Mouse (Mus musculus) stomach, embryonic 16.5 days (tissue): Measurements from ENCODE around the gene Aloxe3. TPM values are rescaled to one million over a fixed set of nuclear protein-coding genes. Genes with fewer than 3 reads are reported as not detected.

Experiments used
- ATAC-seq: fragments of 200-750 bp; cut with Nextera tagmentation; 2 replicates; pipeline ENCODE4 v1.8.0; 2017; ENCODE audit warnings: moderate number of reproducible peaks, moderate TSS enrichment; ENCODE audit not compliant: insufficient read depth, low FRiP score
- H3K27ac ChIP-seq: fragments of 300-500 bp; sonication (generic); 2 replicates; pipeline ENCODE4 v1.5.1; 2014; ENCODE audit warnings: low read length
- H3K27me3 ChIP-seq: fragments of 300-500 bp; sonication (generic); 2 replicates; pipeline ENCODE4 v1.6.1; 2014; ENCODE audit warnings: low read length, control low read depth, mixed read lengths; ENCODE audit not compliant: control insufficient read depth, insufficient read depth
- H3K36me3 ChIP-seq: fragments of 300-500 bp; sonication (generic); 2 replicates; pipeline ENCODE4 v1.6.1; 2014; ENCODE audit warnings: low read length; ENCODE audit not compliant: control insufficient read depth, insufficient read depth
- H3K4me1 ChIP-seq: fragments of 300-500 bp; sonication (generic); 2 replicates; pipeline ENCODE4 v1.6.1; 2014; ENCODE audit warnings: low read length, control low read depth, mixed read lengths; ENCODE audit not compliant: control insufficient read depth, insufficient read depth
- H3K4me2 ChIP-seq: fragments of 300-500 bp; sonication (generic); 2 replicates; pipeline ENCODE4 v1.6.1; 2014; ENCODE audit warnings: low read depth, low read length, mixed read lengths
- H3K4me3 ChIP-seq: fragments of 300-500 bp; sonication (generic); replicated peaks from 2 replicates; pipeline ENCODE4 v1.5.1; 2014; ENCODE audit warnings: mild to moderate bottlenecking, low read length
- H3K9ac ChIP-seq: fragments of 300-500 bp; sonication (generic); 2 replicates; pipeline ENCODE4 v1.6.1; 2014; ENCODE audit warnings: low read length
- H3K9me3 ChIP-seq: fragments of 300-500 bp; sonication (generic); replicated peaks from 2 replicates; pipeline ENCODE4 v1.6.1; 2016; ENCODE audit warnings: low read length, control low read depth; ENCODE audit not compliant: control insufficient read depth
- WGBS: fragments of 180-500 bp; shearing (Covaris S2); extraction: QIAGEN DNeasy Blood & Tissue Kit; methylation state at CpG from one replicate; pipeline ENCODE4 v1.1.7; 2014; 5-methylcytosine and 5-hydroxymethylcytosine counted together
- polyA plus RNA-seq: library from polyadenylated mRNA; unstranded; fragments of >200 nt; fragmentation: Nextera tagmentation; extraction: Ambion mirVana; gene quantifications from 2 replicates; pipeline ENCODE4 v1.2.1, GENCODE M21; 2015

Aloxe3 gene
- polyA plus RNA-seq, 1 experiment from 2014 or later, result 2.0 TPM

DNA sequence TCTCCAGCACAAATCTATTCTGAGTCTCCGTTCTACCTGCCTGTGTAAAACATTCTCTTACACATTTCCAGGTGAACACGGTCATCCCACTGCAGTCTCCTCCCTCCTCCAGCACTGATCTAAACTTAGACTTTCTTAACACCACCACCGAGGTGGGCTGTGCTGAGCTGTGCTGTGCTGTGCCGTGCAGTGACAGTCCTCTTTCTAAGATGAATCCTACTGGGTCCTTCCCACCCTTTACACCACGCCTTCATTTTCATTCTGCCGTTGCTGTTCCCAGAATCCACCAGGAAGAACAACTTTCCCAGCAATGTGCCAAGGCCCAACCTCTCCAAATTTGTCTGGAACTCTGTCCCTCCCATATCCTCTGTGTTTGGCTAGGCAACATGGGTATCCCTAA, 39.3 kb upstream of the Aloxe3 start:
- Histone ChIP-seq H3K4me1 (peaks cover 27% of the 10 kb centered on the region), H3K36me3 (no peaks in the 10 kb centered on the region), H3K4me3 (no peak overlapping the region), H3K27ac (peak overlapping the region; percentile 95), H3K9ac (no peak overlapping the region), H3K27me3 (no peaks in the 10 kb centered on the region), H3K4me2 (no peak overlapping the region), H3K9me3 (no peaks in the 10 kb centered on the region)
- no peak for ATAC-seq
- WGBS, result 52% methylated on average over 6 of the region's 6 CpGs

DNA sequence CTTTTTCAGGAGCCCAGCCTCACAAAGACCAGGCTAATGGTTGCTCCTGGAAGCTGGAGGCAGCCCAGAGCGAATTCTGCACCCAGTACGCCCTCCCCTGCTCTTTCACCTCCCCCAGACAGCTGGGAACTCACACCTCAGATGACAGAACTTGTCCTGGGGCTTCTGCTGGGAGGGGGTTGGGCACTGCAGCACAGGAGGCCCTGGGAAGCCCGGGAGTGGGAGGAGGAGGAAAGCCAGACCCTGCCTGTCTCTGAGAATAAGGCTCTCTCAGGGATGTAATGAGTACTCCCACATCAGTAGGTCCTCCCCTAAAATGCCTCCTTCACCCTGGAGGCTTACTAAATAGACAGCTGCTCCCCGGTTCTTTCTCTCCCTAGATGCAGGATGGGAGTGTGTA, 38.6 kb upstream of the Aloxe3 start:
- H3K27me3 ChIP-seq, result no peaks in the 10 kb centered on the region
- H3K36me3 ChIP-seq, result no peaks in the 10 kb centered on the region
- 27% methylated on average over 4 of the region's 4 CpGs for WGBS
- peak overlapping the region; percentile 27; the same call in 1 of the 2 replicates for H3K9ac ChIP-seq
- no peaks in the 10 kb centered on the region for H3K9me3 ChIP-seq
- H3K4me2 ChIP-seq, result no peak overlapping the region
- H3K4me1 ChIP-seq, result peaks cover 27% of the 10 kb centered on the region
- H3K4me3 ChIP-seq, result no peak overlapping the region
- peak overlapping the region; percentile 95 for H3K27ac ChIP-seq
- peak; percentile 55; the same call in 1 of the 2 replicates for ATAC-seq

- H3K27ac ChIP-seq, result peak overlapping the region; percentile 95
- H3K9ac ChIP-seq, result no peak overlapping the region
Observed at GRCm38 (mm10) chr11:69087597-69087996, 38.1 kb upstream of the Aloxe3 start.

GRCm38 (mm10) chr11:69088103-69088855, 37.4 kb upstream of the Aloxe3 start, which contains the start of gene Vamp2:
Gene Vamp2, plus strand, starts transcription at chr11:69088490.
- under 1% methylated on average over 61 of the region's 67 CpGs for WGBS
- H3K4me3 ChIP-seq, result peak within 1 kb of the TSS; percentile 73
- H3K9ac ChIP-seq, result peak within 1 kb of the TSS; percentile 97
- peaks cover 4% of the 10 kb centered on the region; the same call in 1 of the 2 replicates for H3K36me3 ChIP-seq
- peaks cover 30% of the 10 kb centered on the region for H3K4me1 ChIP-seq
- H3K9me3 ChIP-seq, result no peaks in the 10 kb centered on the region
- H3K4me2 ChIP-seq, result peak within 1 kb of the TSS; percentile 87
- peak within 1 kb of the TSS; percentile 95 for H3K27ac ChIP-seq
- no peaks in the 10 kb centered on the region for H3K27me3 ChIP-seq
- peak; percentile 80; the same call in 1 of the 2 replicates for ATAC-seq

More at GRCm38 (mm10) chr11:69087597-69087996, 38.1 kb upstream of the Aloxe3 start:
- Histone ChIP-seq H3K4me3 (no peak overlapping the region), H3K4me1 (peaks cover 27% of the 10 kb centered on the region), H3K4me2 (no peak overlapping the region; the same call in 1 of the 2 replicates), H3K9me3 (no peaks in the 10 kb centered on the region), H3K36me3 (peaks cover 2% of the 10 kb centered on the region; the same call in 1 of the 2 replicates), H3K27me3 (no peaks in the 10 kb centered on the region)
- WGBS, result 61% methylated on average over 2 of the region's 2 CpGs
- no peak for ATAC-seq

- H3K4me3 ChIP-seq, result peak overlapping the region; percentile 73
- H3K4me2 ChIP-seq, result peak overlapping the region; percentile 87
- peak overlapping the region; percentile 97 for H3K9ac ChIP-seq
- peak overlapping the region; percentile 95 for H3K27ac ChIP-seq
- H3K27me3 ChIP-seq, result no peaks in the 10 kb centered on the region
- 9% methylated on average over 25 of the region's 25 CpGs for WGBS
- peaks cover 4% of the 10 kb centered on the region; the same call in 1 of the 2 replicates for H3K36me3 ChIP-seq
- peak; percentile 15; the same call in 1 of the 2 replicates for ATAC-seq
- peaks cover 30% of the 10 kb centered on the region for H3K4me1 ChIP-seq
- H3K9me3 ChIP-seq, result no peaks in the 10 kb centered on the region
Observed at GRCm38 (mm10) chr11:69088856-69089615, 36.7 kb upstream of the Aloxe3 start.

DNA sequence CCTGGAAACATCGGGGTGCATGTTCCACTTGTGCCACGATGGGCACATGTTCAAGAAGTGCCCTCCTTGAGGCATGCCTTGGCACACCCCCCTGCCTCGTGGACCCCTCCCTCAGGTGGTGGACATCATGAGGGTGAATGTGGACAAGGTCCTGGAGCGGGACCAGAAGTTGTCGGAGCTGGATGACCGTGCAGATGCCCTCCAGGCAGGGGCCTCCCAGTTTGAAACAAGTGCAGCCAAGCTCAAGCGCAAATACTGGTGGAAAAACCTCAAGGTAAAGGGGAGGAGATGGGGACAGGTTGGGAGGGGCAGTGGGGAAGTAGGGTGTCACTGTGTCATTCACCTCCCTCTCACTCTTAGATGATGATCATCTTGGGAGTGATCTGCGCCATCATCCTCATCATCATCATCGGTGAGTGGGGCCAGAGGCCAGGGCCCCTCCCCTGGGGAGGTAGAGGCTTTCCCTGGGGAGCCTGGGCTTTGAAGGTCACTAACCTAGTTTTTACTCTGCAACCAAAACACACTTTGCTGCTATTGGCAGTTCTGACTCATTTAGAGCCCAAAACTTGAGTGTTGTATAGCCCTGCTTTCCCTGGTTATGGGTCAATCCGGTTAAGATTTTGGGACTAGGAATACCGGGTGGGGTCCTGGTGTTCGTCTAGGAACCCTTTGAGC, 35.9 kb upstream of the Aloxe3 start:
- WGBS, result 85% methylated on average over 12 of the region's 12 CpGs

DNA sequence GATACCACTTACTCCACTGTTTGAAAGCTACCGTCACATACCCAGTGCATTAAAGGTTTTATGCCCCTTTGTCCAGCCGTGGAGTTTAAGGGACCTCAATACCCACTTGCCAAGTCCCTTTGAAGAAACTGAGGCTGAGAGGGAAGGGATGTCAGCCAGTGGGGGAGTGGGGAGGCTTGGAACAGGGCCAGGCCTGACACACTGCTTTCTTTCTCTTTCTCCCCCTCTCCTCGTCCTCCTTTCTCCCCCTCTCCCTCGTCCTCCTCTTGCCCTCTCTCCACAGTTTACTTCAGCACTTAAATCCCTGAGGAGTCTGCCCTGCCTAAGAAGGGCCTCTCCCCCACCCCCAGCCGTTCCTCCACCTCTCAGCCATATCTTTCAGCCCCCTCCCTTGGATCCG, 35.3 kb upstream of the Aloxe3 start:
- Histone ChIP-seq H3K27me3 (no peaks in the 10 kb centered on the region), H3K36me3 (peaks cover 4% of the 10 kb centered on the region; the same call in 1 of the 2 replicates), H3K9me3 (no peaks in the 10 kb centered on the region), H3K27ac (0 out of 2 replicates have a peak overlapping the region, but pooled peaks have one; percentile 2), H3K9ac (peak overlapping the region; percentile 97; the same call in 1 of the 2 replicates), H3K4me1 (peaks cover 34% of the 10 kb centered on the region), H3K4me2 (peak overlapping the region; percentile 87), H3K4me3 (peak overlapping the region; percentile 73; the same call in 1 of the 2 replicates)
- no peak for ATAC-seq
- 53% methylated on average over 6 of the region's 6 CpGs for WGBS

More for the DNA sequence above, 35.9 kb upstream of the Aloxe3 start:
- ATAC-seq, result no peak
- peak overlapping the region; percentile 95; the same call in 1 of the 2 replicates for H3K27ac ChIP-seq
- no peaks in the 10 kb centered on the region for H3K27me3 ChIP-seq
- H3K4me1 ChIP-seq, result peaks cover 34% of the 10 kb centered on the region
- H3K36me3 ChIP-seq, result peaks cover 4% of the 10 kb centered on the region; the same call in 1 of the 2 replicates
- H3K4me3 ChIP-seq, result peak overlapping the region; percentile 73
- H3K9me3 ChIP-seq, result no peaks in the 10 kb centered on the region
- H3K9ac ChIP-seq, result peak overlapping the region; percentile 97
- peak overlapping the region; percentile 87 for H3K4me2 ChIP-seq

DNA sequence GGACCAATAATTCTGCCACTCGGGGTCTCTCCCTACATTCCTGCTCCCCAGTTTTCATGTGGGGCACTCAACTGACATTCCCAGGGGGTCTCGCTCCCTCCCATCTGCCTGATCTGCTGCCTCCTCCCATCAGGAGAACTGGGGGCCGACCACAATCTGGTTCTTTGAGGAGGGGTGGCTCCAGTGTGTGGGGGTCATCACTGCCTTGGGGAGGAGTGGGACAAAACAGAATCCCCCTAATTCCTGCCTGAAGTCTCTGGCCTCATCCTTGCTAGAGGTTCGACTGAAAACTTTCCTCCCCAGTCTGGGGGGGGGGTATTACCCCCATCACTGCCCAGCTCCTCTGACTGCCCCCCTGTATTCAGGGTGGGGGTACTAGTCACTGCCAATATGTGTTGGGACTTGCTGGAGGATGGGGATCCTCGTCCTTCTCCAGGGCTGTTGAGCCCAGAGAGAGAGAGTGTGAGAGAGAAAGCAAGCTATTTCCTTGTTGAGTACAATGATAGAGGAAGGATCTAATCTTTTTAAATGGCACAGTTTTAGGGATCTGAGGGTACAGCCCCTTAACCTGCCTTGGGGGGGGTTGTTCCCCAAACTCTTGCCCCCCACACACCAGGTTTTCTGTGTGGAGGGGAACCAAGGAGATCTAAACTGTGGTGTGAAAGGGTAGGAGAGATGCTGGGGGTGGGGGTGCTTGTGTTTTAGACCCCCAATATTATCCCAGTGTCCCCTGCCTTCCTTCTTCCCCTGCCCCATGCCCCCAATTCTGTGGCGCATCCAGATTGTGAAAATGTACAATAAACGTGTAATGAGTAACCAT, 33.9 kb upstream of the Aloxe3 start:
- H3K4me3 ChIP-seq, result no peak overlapping the region
- no peaks in the 10 kb centered on the region for H3K27me3 ChIP-seq
- 62% methylated on average over 7 of the region's 7 CpGs for WGBS
- no peak for ATAC-seq
- peaks cover 4% of the 10 kb centered on the region; the same call in 1 of the 2 replicates for H3K36me3 ChIP-seq
- no peaks in the 10 kb centered on the region for H3K9me3 ChIP-seq
- no peak overlapping the region for H3K4me2 ChIP-seq
- no peak overlapping the region for H3K27ac ChIP-seq
- H3K9ac ChIP-seq, result no peak overlapping the region
- H3K4me1 ChIP-seq, result peaks cover 29% of the 10 kb centered on the region
